Mouse (Mus musculus): Measurements from ENCODE around the gene Akap8l.
A peak's percentile ranks its signal among the peaks of the same experiment; 100 is the strongest.

Akap8l gene

DNA sequence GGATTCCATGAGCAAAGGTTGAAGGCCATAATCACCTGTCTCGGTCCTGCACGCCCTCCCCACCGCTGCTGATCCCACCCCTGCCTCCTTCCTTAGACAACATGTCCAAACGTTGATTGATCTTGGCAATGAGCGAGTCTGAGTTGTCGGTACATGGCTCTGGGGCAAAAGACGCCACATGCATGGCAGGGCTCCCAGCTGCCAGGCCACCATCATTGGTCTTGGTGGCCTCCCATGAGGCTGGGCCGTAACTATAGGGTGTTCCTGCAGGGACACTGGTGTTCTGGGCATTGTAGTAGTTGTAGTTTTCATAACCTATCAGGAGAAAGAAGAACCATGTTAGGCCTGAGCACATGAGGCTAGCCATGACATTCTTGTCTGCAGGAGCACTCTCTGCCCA, 33.4 kb downstream of the Akap8l start:
- no peak for DNase-seq

DNA sequence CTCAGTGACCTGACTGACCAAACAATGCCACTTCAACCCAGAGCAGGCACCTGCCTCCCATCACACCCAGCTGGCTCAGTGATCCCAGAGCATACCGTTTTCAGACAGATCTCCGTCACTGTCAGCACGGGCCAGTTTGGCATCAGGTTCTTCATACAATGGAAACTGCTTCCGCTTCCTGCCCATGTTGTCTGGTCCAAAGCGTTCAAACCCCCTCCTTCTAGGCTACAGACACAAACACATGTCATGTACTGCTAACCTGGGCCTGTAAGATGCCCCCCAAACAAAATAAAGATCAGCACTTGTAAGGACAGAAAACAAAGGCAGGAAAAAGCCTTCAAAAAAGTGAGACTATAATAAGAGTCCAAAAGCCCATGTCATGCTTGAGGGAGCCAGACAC, 34.8 kb downstream of the Akap8l start:
- DNase-seq, result no peak

DNA sequence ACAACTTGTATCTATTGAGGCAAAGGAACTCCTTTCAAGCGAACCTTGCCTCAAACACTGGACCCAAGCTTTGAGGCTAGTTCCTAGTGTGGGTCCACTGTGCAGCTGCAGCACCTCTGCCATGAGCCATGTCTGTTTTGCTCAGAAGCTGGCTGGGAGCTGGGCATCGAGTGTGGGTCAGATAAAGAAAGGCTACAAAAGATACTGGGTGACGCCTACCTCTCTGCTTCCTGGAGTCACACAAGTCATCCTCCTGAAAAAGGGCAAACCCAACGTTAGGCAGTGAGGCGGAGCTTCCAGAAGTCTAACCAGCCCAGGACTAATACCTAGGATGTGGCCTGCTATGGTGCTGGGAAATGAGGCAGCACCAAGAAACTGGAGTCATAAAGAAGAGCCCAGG, 36.5 kb downstream of the Akap8l start:
- no peak for DNase-seq

DNA sequence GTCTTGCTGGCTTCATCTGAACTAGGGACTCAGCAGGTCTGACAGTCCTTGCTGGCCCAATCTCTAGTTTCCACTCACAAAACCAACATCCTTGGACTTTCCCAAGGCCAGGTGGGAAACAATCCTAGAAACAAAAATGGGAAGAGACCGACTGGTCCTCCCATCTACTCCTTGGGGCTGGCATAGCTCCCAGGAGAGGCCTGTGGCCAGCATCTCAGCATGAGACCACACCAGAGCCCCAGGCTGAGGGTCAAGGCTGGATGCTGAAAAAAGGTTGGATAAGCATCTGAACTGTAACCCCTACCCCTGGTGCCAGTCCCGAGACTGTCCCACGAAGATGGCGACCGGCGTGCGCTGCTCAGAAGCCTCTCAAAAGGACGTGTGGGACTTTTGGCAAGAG, 37.6 kb downstream of the Akap8l start:
- no peak for DNase-seq

DNA sequence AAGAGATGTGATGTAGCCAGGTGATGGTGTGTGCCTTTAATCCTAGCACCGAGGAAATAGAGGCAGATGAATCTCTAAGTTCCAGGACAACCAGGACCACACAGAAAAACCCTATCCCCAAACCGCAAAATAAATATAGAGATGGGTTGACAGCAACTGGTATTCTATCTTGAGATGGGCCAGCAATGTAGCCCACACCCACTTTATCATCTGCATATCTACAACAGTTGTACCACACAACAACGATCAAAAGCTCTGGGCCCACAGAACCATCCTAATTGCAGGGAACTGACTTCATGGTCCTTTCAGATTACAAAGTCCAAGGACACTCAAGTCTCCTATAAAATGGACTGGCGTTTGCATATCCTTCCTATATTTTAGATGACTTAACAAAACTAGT, 42.4 kb downstream of the Akap8l start:
- no peak for DNase-seq

DNA sequence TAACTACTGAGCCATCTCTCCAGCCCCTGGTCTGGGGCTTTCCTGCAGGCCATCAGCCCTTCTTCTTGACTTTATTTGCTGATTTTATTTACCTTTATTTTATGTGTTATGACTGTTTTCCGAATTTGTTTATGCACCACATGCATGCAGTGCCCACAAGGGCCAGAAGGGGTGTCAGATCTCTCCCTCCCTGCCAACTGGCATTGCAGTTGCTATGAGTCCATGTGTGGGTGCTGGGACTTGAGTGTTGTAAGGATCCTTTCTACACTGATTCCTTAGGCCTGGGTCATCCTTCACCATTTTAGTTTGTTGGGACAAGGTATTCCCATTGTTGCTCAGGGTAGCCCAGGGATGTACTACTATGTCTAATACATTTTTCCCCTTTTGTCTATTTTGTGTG, 52.3 kb downstream of the Akap8l start:
- no peak for DNase-seq

DNA sequence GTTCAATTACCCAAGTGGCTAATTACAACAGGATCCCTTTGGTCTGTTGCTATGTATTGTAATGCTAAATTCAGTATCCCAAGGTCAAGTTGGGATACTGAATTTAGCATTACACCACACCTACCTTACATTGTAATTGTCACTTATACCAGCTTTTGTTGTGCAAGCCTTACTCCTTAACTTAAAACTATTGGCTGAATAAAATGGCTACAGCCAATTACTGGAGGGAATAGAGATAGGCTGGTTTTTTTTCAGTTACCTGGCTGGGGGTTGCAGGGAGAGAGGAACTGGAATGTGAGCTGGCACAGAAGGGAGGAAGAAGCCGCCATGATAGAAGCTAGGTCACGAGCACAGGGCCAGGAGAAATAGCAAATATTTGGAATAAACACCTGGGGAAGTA, 54.5 kb downstream of the Akap8l start:
- DNase-seq, result no peak

DNA sequence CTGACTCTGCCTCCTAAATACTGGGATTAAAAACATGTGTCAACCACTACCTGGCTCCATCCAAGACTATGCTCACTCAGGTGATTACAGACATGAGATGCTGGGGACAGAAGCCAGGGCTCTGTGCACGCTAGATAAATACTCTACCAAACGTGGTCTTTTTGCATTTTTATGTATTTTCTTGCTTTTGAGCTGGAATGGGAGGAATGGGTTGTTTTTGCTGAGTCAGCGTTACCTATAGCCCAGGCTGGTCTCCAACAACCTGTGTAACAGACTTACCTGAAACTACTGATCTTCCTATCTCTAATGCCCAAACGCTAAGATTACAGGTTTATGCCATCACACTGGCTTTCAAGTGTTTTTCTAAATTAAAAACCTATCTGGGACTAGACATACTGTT, 55.2 kb downstream of the Akap8l start:
- DNase-seq, result no peak

DNA sequence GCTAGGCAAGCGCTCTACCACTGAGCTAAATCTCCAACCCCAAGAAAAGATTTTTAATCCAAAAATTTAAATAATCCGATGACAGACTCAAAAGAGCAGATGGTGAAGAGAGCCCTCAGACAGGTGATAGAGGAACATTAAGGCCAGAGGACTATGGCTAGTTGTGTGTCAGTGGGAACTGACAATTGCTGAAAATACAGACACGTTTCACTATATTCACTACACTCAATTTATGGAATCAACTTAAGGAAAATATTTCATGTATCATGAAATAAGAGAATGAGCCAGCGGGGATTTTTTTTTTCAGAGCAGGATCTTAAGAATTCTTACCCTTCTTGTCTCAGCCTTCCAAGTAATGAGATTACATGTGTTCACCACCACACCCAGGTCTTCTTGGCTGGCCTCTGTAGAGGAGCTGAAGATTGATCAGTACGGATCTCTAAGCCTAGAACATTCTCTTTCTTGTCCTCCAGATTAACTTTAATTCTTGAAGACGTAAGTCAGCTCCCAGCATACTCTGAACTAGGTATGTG, 65.2 kb downstream of the Akap8l start:
- no peak for DNase-seq

DNA sequence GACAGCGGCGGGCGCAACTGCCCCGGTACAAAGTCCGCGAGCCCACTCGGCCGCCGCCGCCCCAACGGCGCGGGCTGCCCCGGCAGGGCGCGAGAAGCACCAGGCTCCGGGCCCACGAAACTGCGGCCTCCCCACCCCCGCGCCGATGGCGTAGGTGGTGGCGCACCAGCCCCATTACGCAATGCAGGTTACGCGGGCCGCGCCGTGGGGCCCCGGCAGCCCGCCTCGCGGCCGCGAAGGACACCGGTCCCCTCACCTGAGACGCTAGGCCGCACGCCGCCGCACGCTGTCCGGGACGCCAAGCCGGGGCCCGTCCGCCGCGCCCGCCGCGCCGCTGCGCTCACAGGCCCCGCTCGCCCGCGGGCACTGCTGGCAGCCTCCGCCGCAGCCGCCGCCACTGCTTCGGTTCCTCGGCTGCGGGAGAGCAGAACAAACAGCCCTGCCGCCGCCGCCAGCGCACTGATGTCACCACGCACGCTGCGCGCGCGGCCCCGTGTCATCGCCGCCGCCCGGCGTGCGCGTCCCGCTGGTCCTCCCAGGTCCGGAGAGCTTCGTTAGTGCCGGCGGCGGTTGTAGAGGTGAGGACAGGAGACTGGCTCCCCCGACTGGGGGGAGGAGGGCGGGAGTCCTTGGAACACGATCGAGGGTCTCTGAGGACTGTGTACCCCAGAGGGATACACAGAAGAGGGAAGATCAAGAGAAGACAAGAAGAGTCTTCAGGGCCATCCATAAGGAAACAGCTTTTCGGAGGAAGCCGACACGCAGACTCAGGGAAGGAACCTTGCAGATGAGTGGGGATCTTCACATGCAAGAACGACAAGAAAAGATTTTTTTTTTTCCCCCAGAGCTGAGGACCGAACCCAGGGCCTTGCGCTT, 65.9 kb downstream of the Akap8l start, which contains the start of gene Brd4:
Gene Brd4, minus strand, starts transcription at position 461 of the 876 bp plus-strand sequence.
- DNase-seq, result peak; percentile 88 to 95

DNA sequence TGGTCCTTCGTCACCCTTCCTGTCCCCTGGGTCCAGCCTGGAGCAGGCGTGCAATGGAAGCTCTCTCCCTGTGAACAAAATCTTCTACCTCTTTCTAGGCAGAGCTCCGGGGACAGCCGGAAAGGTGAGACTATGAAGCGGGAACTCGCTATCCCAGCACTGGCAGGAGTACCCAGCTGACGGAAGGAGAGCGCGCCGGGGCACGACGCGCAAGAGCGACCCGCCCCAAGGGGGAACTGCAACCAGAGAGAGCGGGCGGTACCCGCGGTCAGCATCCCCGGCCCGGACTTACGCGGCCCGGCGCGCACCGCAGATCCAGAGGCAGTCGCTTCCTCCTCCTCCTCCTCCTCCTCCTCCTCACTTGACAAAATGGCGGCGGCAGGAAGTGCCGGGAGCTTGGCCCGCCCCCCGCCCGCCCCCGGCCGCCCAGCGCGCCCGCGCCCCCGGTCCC, 66.6 kb downstream of the Akap8l start:
- DNase-seq, result peak; percentile 64 to 84

DNA sequence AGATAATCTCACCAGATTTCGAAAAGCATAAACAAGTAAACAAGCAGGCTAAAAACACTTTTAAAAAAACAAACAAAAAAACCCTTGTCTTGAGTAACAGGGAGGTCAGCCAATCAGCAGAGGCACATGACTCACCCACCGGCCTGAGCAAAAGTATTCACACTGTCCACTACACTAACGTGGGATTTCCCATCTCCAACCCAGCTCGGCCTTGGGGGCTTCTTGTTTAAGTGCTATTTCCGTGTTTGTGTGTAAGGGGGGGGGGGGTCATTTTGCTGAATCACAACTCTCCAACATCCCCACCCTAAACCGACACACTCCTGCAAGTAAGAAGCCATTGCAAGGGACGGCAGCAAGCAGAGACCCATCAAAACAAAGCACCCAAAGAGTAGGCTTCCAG, 67.1 kb downstream of the Akap8l start:
- DNase-seq, result peak; percentile 30 to 63

DNA sequence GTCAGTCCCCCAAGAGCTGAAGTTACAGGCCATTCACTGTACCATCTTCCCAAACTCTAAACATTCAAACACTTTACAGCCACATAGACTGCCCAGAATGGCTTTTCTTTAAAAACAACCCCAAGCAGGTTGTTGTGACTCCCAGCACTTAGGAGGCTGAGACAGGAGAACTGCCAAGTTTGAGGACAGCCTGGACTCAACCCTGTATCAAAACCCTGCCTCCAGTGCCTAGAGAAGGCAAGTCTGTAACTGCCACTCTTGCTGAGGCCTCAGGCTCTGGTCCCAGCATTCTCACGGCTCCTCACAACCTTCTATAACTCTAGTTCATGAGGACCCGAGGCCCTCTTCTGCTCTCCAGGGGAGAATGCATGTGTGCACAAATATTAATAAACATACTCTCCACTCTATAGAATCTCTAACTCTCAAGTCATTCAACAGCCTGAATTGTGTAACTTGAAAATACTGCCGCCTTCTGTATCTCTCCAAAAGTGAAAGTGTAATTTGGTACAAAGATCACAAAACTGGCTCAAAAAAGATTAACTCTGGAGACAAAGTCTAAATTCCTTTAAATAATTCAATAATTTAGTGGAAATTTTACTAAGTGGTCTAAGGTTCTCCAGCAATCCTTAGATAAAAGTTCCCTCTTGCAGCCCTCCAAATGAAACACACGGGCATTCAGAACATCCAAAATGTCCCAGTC, 68.6 kb downstream of the Akap8l start:
- DNase-seq, result peak in 1 of 2 experiments; percentile 37

DNA sequence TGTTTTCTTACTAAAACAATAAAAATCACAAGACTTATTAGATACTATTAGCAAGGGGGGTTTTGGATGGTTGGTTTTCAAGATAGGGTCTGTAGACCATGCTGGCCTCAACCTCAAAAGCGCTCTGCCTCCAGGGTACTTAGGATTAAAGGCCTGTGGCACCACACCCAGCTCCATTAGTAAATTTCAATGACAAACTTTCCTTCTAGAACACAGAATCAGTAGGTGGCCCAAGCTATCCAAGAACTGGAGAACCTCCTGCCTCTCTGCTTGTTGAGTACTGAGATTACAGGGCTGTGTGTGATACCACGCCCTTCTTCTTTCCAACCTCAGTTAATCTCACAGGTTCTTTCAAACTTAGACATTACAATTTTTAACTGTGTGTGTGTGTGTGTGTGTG, 69.3 kb downstream of the Akap8l start:
- DNase-seq, result no peak

DNA sequence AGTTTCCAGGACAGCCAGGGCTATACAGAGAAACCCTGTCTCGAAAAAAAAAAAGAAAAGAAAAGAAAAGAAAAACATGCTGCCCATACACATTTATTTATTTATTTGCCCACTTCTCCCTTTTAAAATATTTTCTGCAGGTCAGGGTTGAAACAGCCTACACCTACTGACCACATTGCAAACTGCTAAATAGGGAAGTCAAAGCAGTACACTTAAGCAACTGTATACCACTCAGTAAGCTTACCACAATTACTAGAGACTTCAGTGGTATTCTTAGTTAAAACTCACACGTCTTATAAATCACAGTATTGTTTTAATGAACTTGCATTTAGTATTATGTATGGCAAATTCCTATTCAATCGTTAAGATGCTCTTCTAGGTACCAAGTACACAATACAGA, 69.8 kb downstream of the Akap8l start:
- no peak for DNase-seq

DNA sequence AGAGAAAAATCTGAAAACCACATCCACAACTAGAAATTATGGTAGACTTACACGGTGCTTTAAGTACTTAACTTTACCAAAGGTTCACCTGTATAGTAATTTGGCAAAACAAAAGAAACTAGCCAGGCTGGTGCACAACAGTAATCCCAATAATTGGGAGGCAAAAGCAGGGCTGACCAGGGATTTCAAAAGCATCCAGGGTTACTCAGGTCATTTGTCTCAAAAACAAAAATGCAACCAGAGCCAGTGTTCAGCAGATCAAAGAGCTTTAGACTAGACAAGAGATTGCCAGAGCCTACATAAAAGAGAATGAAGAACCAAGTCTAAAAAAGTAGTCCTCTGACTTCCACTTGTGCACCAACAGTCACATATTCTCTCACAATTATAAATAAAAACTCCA, 73.2 kb downstream of the Akap8l start:
- no peak for DNase-seq

DNA sequence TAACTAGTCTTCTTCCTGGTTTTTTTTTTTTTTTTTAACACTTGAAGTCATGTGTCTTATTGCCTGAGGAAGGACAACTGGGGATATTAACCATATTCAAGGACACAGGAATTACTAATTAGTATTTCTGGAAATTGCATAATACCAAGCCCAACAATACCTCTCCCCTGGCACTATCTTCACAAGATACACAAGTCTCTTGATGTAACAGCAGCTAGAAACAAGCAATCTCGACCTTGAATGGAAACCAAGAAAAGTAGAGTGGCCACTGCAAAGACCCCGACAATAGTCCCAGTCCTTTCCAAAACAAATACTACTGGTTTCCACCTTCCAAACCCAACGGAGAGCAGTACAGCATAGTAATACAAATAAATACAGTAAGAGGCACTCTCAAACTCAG, 74.8 kb downstream of the Akap8l start:
- no peak for DNase-seq

All from kidney, postnatal 25 days (tissue).